Mouse (Mus musculus) hindbrain, postnatal 0 days (tissue): ENCODE data around the gene Wdr91. TPM values are rescaled to one million over a fixed set of nuclear protein-coding genes. Genes with fewer than 3 reads are reported as not detected.

Experiments used
- ATAC-seq: fragments of 200-750 bp; cut with Nextera tagmentation; 2 replicates; pipeline ENCODE4 v1.8.0; 2017; ENCODE audit warnings: mild to moderate bottlenecking, moderate TSS enrichment, moderate library complexity
- DNase-seq: peaks from one replicate; pipeline ENCODE4 v3.0.0-alpha.2; 2015; ENCODE audit warnings: low spot score
- H3K27ac ChIP-seq: fragments of 300-500 bp; sonication (generic); 2 replicates; pipeline ENCODE4 v1.5.1; 2014; ENCODE audit warnings: mild to moderate bottlenecking
- H3K27me3 ChIP-seq: fragments of 300-500 bp; sonication (generic); 2 replicates; pipeline ENCODE4 v1.6.1; 2014; ENCODE audit warnings: low read length, mixed read lengths; ENCODE audit not compliant: insufficient read depth
- H3K36me3 ChIP-seq: fragments of 300-500 bp; sonication (generic); 2 replicates; pipeline ENCODE4 v1.6.1; 2014; ENCODE audit warnings: low read length, mixed read lengths; ENCODE audit not compliant: insufficient read depth
- H3K4me1 ChIP-seq: fragments of 300-500 bp; sonication (generic); 2 replicates; pipeline ENCODE4 v1.6.1; 2014; ENCODE audit warnings: antibody characterized with exemption, low read length, mixed read lengths; ENCODE audit not compliant: insufficient read depth
- H3K4me2 ChIP-seq: fragments of 300-500 bp; sonication (generic); 2 replicates; pipeline ENCODE4 v1.6.1; 2014; ENCODE audit warnings: low read depth, mild to moderate bottlenecking, low read length, moderate library complexity, mixed read lengths
- H3K4me3 ChIP-seq: fragments of 300-500 bp; sonication (generic); 2 replicates; pipeline ENCODE4 v1.5.1; 2014; ENCODE audit warnings: low read length
- H3K9ac ChIP-seq: fragments of 300-500 bp; sonication (generic); replicated peaks from 2 replicates; pipeline ENCODE4 v1.6.1; 2014; ENCODE audit warnings: mild to moderate bottlenecking, low read length, moderate library complexity, mixed read lengths
- H3K9me3 ChIP-seq: fragments of 300-500 bp; sonication (generic); 2 replicates; pipeline ENCODE4 v1.6.1; 2016; ENCODE audit warnings: low read length, mixed read lengths
- CTCF ChIP-seq: IDR thresholded peaks from 2 replicates; pipeline ENCODE4 v1.5.1; 2016; ENCODE audit warnings: antibody characterized with exemption, control low read depth, low read depth
- WGBS: fragments of 180-500 bp; shearing (Covaris S2); extraction: QIAGEN DNeasy Blood & Tissue Kit; methylation state at CpG from one replicate; pipeline ENCODE4 v1.1.7; 2014; 5-methylcytosine and 5-hydroxymethylcytosine counted together
- polyA plus RNA-seq: library from polyadenylated mRNA; unstranded; fragments of >200 nt; fragmentation: Nextera tagmentation; extraction: Ambion mirVana; gene quantifications from 2 replicates; pipeline ENCODE4 v1.2.1, GENCODE M21; 2015
- total RNA-seq: library from RNA; depleted of rRNA; stranded (reverse); fragments of >200 nt; gene quantifications from 2 replicates; pipeline ENCODE4 v1.2.3, GENCODE M21; 2014

The Wdr91 gene
- total and polyA plus RNA-seq, 2 experiments from 2014 or later = 17.9 to 52.7 TPM

DNA sequence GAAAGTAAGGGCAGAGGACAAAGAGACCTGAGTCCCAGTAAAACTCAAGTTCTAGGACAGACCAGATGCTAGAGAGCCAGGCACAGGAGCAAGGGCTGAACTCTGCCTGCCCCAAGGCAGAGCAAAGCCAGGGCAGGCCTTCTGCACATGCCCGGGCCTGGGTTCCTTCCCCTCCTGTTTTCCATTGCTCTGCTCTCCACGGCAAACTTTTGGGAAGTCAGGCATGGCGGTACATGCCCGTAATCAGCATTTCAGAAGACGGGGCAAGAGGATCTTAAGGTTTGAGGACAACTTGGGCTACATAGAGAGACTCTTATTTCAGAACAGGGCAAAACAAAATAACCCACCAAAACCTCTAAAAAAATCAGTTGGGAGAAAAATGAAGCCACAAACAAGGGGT, 40.5 kb downstream of the Wdr91 start:
- no peaks in the 10 kb centered on the region for H3K4me1 ChIP-seq
- no peak overlapping the region for H3K9ac ChIP-seq
- no peak overlapping the region for H3K4me3 ChIP-seq
- 79% methylated on average over 5 of the region's 5 CpGs for WGBS
- H3K9me3 ChIP-seq = no peaks in the 10 kb centered on the region
- no peak overlapping the region for H3K27ac ChIP-seq
- no peaks in the 10 kb centered on the region for H3K36me3 ChIP-seq
- DNase-seq (no peak), ATAC-seq (no peak)
- H3K4me2 ChIP-seq = no peak overlapping the region
- TF ChIP-seq CTCF = no peak
- no peaks in the 10 kb centered on the region for H3K27me3 ChIP-seq

DNA sequence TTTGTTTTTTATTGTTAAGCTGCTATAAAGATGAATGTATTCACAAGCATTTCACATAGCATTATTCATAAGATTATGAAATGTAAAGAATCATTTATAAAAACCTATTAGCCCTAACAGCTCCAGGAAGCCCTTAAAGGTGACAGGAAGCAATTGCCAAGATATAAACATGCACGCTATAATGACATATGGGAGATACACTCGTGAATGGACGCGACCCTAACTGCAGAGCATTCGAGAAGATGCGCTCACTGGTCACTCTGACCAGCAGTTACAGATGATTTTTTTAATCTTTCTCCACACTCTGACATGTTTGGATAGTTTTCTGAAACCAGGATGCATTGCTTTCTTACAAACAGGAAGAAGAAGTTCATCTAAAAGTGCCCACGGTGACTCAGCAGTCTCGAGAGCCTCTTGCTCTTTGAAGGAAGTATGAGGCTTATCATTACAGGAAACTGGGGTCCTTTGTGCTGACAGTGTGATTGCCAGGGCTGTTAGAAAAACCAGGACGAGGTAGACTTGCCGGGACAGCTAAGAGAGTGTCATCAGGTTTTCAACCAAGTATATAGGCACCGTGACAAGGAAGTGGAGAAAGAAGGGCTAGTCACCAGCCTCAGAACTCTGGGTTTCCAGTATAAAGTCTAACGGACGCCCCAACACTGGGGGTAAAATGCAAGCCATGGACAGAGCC, 41.3 kb downstream of the Wdr91 start:
- no peaks in the 10 kb centered on the region for H3K9me3 ChIP-seq
- no peak for ATAC-seq
- DNase-seq = no peak
- no peak overlapping the region for H3K4me2 ChIP-seq
- H3K4me3 ChIP-seq = no peak overlapping the region
- TF ChIP-seq CTCF = no peak
- no peak overlapping the region for H3K27ac ChIP-seq
- H3K4me1 ChIP-seq = no peaks in the 10 kb centered on the region
- 83% methylated on average over 13 of the region's 13 CpGs for WGBS
- no peaks in the 10 kb centered on the region for H3K27me3 ChIP-seq
- H3K36me3 ChIP-seq = no peaks in the 10 kb centered on the region
- H3K9ac ChIP-seq = no peak overlapping the region

DNA sequence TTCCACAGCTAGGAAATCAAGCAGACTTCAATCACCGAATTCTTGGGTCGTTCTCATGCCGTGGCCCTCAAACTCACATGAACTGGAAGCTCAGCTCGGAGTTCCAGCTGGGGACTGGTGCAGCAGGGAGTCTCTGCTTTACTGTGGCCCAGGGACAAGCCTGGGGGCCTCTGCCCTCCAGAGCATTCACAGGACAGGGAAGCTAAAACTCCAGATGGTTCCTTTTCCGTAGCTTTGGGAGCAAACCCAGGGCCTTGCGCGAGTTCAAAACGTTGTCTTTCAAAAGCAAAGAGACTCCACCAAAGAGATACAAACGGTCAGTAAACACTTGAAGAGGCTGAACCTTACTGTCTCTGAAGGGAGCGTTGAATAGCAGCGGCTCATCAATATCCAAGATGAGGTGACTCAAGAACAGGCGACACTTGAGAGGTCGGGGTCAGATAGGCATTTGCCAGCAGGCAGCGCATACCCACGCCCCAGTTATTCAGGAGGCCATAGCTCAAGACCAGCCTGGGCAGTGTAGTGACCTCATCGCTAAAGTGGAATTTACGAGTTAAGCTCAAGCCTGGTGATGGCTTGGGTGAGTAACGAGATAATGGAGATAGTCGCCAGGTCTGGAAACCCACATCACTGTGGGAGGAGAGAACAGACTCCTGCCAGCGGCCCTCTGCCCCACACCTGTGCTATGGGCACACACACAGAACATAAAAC, 42.0 kb downstream of the Wdr91 start:
- Histone ChIP-seq H3K27ac (no peak overlapping the region), H3K9ac (no peak overlapping the region), H3K27me3 (no peaks in the 10 kb centered on the region), H3K4me1 (no peaks in the 10 kb centered on the region), H3K4me3 (no peak overlapping the region), H3K9me3 (no peaks in the 10 kb centered on the region), H3K4me2 (no peak overlapping the region), H3K36me3 (no peaks in the 10 kb centered on the region)
- WGBS = 82% methylated on average over 20 of the region's 20 CpGs
- ATAC-seq (no peak), DNase-seq (no peak)
- TF ChIP-seq CTCF = no peak

GRCm38 (mm10) chr6:34867995-34868350, 42.7 kb downstream of the Wdr91 start:
- H3K4me2 ChIP-seq = no peak overlapping the region
- H3K36me3 ChIP-seq = no peaks in the 10 kb centered on the region
- WGBS = 80% methylated on average over 9 of the region's 10 CpGs
- no peaks in the 10 kb centered on the region for H3K9me3 ChIP-seq
- H3K27me3 ChIP-seq = no peaks in the 10 kb centered on the region
- no peak overlapping the region for H3K4me3 ChIP-seq
- no peak overlapping the region for H3K27ac ChIP-seq
- no peak for TF ChIP-seq CTCF
- H3K9ac ChIP-seq = no peak overlapping the region
- DNase-seq (no peak), ATAC-seq (no peak)
- H3K4me1 ChIP-seq = no peaks in the 10 kb centered on the region

- Histone ChIP-seq H3K36me3 (no peaks in the 10 kb centered on the region), H3K9me3 (no peaks in the 10 kb centered on the region), H3K9ac (no peak overlapping the region), H3K4me1 (no peaks in the 10 kb centered on the region), H3K27me3 (no peaks in the 10 kb centered on the region), H3K4me2 (no peak overlapping the region), H3K27ac (no peak overlapping the region), H3K4me3 (no peak overlapping the region)
- WGBS = 71% methylated on average over 16 of the region's 16 CpGs
- no peak for DNase-seq
- no peak for TF ChIP-seq CTCF
- no peak for ATAC-seq
These were observed 43.2 kb downstream of the Wdr91 start for GRCm38 (mm10) chr6:34867301-34867994.

DNA sequence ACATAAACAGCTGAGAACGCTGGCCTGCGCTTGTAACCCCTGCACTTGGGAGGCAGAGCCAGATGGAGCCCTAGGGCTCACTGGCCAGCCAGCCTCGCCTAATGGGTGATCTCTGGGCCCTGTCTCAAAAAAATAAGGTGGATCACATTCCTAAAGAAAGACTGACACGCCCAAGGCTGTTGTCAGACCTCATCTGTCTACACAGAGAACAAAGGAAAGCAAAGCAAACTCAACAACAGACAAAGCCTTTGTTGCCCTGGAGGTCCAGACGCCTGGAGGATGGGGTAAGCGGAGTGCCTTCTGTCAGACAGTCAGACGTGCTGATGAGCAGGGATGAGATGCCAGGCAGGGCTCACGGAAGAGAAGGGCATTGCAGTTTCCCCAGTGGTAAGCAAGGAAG, 43.9 kb downstream of the Wdr91 start:
- Histone ChIP-seq H3K27me3 (no peaks in the 10 kb centered on the region), H3K36me3 (no peaks in the 10 kb centered on the region), H3K27ac (no peak overlapping the region), H3K9ac (no peak overlapping the region), H3K4me3 (no peak overlapping the region), H3K4me2 (no peak overlapping the region), H3K4me1 (no peaks in the 10 kb centered on the region), H3K9me3 (no peaks in the 10 kb centered on the region)
- WGBS = 43% methylated on average over 8 of the region's 8 CpGs
- DNase-seq (no peak), ATAC-seq (no peak)
- no peak for TF ChIP-seq CTCF
